ENCODE assay signal across 8 mouse cellular contexts in the genomic region with DNA sequence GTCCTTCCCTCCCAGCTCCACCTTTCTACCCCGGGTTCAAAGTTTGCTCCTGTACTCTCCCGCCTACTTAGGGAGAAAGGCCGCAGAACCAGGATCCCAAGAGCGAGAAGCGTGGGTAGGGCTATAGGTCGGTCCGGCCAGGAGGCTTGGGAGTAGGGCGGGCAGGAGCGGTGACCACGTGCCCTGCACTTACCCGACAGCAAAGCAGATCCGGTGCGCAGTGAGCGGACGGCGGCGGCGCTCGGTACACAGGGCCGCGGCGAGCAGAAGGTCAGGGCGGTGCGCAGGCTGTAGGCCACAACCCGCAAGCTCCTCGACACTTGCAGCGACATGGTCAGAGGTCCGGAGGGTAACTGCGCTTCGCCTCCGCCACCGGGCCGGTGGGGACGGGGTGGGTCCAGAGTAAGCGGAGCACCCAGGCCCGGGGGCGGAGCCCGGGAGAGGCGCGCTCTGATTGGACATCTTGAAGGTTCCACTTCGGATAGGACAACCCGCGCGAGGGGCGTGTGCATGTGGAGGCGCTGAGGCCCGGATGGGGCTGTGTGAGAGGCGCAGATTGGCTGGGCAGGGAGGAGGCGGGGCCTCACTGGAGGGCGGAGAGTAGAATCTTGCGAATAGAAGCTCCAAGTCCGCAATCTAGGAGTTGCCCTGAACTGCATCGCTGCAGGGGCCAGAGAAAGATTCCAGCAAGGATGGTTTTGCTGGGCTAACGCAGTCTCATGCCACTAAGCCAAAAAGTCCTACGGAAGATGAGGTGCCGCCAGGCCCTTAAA. TPM values are rescaled to one million over a fixed set of nuclear protein-coding genes. Genes with fewer than 3 reads are reported as not detected.
DNase-seq lines count a peak whose midpoint lies in the region; ATAC-seq and TF ChIP-seq lines count a peak whose summit lies in the region.

A gene (minus strand): TSS at position 443 of the 773 bp plus-strand sequence.

- H3K4me2 ChIP-seq in embryonic facial prominence, embryonic 13.5 days: peak within 1 kb of the TSS; percentile 91
- H3K4me2 ChIP-seq in limb, embryonic 12.5 days: peak within 1 kb of the TSS; percentile 82
- peak within 1 kb of the TSS; percentile 90 for H3K4me2 ChIP-seq in midbrain, embryonic 15.5 days

- peak within 1 kb of the TSS; percentile 75 for H3K4me3 ChIP-seq in embryonic facial prominence, embryonic 13.5 days
- peak within 1 kb of the TSS; percentile 80 for H3K4me3 ChIP-seq in kidney, adult 2 months (ENCODE audit: insufficient read depth, low read depth, low read length)
- peak within 1 kb of the TSS; percentile 67 for H3K4me3 ChIP-seq in limb, embryonic 12.5 days (replicated peaks)
- peak within 1 kb of the TSS; percentile 75 for H3K4me3 ChIP-seq in midbrain, embryonic 15.5 days
- peak within 1 kb of the TSS; percentile 89 for H3K4me3 ChIP-seq in spleen, adult 2 months (ENCODE audit: extremely low read depth, insufficient read depth, insufficient read length)

- peak; percentile 100 for ATAC-seq in embryonic facial prominence, embryonic 13.5 days (ENCODE audit: insufficient number of reproducible peaks, insufficient read depth, low FRiP score, low TSS enrichment, low read depth)
- ATAC-seq in limb, embryonic 12.5 days (ENCODE audit: insufficient number of reproducible peaks, insufficient read depth, low FRiP score, low TSS enrichment, low read depth): peak; percentile 100
- peak; percentile 100 for ATAC-seq in midbrain, embryonic 15.5 days (replicated peaks)

- peaks cover 7% of the 10 kb centered on the region; the same call in 1 of the 2 replicates for H3K36me3 ChIP-seq in embryonic facial prominence, embryonic 13.5 days
- H3K36me3 ChIP-seq in kidney, adult 2 months (ENCODE audit: control insufficient read depth, insufficient read depth, low read length): no peaks in the 10 kb centered on the region
- H3K36me3 ChIP-seq in limb, embryonic 12.5 days: peaks cover 7% of the 10 kb centered on the region; the same call in 1 of the 2 replicates
- no peaks in the 10 kb centered on the region for H3K36me3 ChIP-seq in midbrain, embryonic 15.5 days (replicated peaks)
- no peaks in the 10 kb centered on the region for H3K36me3 ChIP-seq in spleen, adult 2 months (ENCODE audit: control insufficient read depth, insufficient read depth, low read length)

- WGBS in embryonic facial prominence, embryonic 13.5 days: under 1% methylated on average over 56 of the region's 56 CpGs
- WGBS in kidney, adult 2 months: under 1% methylated on average over 56 of the region's 56 CpGs
- 2% methylated on average over 56 of the region's 56 CpGs for WGBS in limb, embryonic 12.5 days
- 1% methylated on average over 56 of the region's 56 CpGs for WGBS in midbrain, embryonic 15.5 days
- WGBS in spleen, adult 2 months: under 1% methylated on average over 56 of the region's 56 CpGs

- no peaks in the 10 kb centered on the region for H3K9me3 ChIP-seq in embryonic facial prominence, embryonic 13.5 days
- H3K9me3 ChIP-seq in limb, embryonic 12.5 days: no peaks in the 10 kb centered on the region
- H3K9me3 ChIP-seq in midbrain, embryonic 15.5 days: no peaks in the 10 kb centered on the region

- peak within 1 kb of the TSS; percentile 68 for H3K27ac ChIP-seq in embryonic facial prominence, embryonic 13.5 days
- H3K27ac ChIP-seq in kidney, adult 2 months (ENCODE audit: insufficient read depth, low read depth, low read length): peak within 1 kb of the TSS; percentile 86
- H3K27ac ChIP-seq in limb, embryonic 12.5 days: peak within 1 kb of the TSS; percentile 79; the same call in 1 of the 2 replicates
- 0 out of 2 replicates have a peak within 1 kb of the TSS, but pooled peaks have one; percentile 60 for H3K27ac ChIP-seq in midbrain, embryonic 15.5 days
- peak within 1 kb of the TSS; percentile 54; the same call in 1 of the 2 replicates for H3K27ac ChIP-seq in spleen, adult 2 months (ENCODE audit: insufficient read depth, low read length)

- H3K9ac ChIP-seq in embryonic facial prominence, embryonic 13.5 days: peak within 1 kb of the TSS; percentile 79
- peak within 1 kb of the TSS; percentile 64 for H3K9ac ChIP-seq in limb, embryonic 12.5 days (replicated peaks)
- H3K9ac ChIP-seq in midbrain, embryonic 15.5 days: peak within 1 kb of the TSS; percentile 56

- peak; percentile 89 for TF ChIP-seq POLR2A in kidney, adult 2 months (IDR thresholded peaks at IDR 0.05; ENCODE audit: low read depth, low read length)
- TF ChIP-seq POLR2A in spleen, adult 2 months (IDR thresholded peaks at IDR 0.05; ENCODE audit: low read depth, low read length): no peak

- DNase-seq in 3134 (ENCODE audit: extremely low read depth, insufficient read length, low spot score): peak; percentile 99
- peak; percentile 100 for DNase-seq in adrenal gland, postnatal 36 days
- peak; percentile 99 to 100 for DNase-seq in heart, adult 18-20 months
- peak; percentile 100 for DNase-seq in kidney, adult 2 months
- peak; percentile 92 to 98 for DNase-seq in spleen, adult 2 months (ENCODE audit: low read depth in 1 of 2, low spot score in 2 of 2)

- peaks cover 10% of the 10 kb centered on the region for H3K4me1 ChIP-seq in embryonic facial prominence, embryonic 13.5 days
- peaks cover 12% of the 10 kb centered on the region; the same call in 1 of the 2 replicates for H3K4me1 ChIP-seq in kidney, adult 2 months (ENCODE audit: control insufficient read depth, insufficient read depth, low read length)
- peaks cover 9% of the 10 kb centered on the region for H3K4me1 ChIP-seq in limb, embryonic 12.5 days (replicated peaks)
- H3K4me1 ChIP-seq in midbrain, embryonic 15.5 days: peaks cover 18% of the 10 kb centered on the region
- H3K4me1 ChIP-seq in spleen, adult 2 months (ENCODE audit: control insufficient read depth, insufficient read depth, insufficient read length): peaks cover 5% of the 10 kb centered on the region

- no peak for TF ChIP-seq CTCF in kidney, adult 2 months (conservative IDR thresholded peaks at IDR 0.05; ENCODE audit: insufficient read depth, insufficient read length, low read depth, low read length)
- TF ChIP-seq CTCF in spleen, adult 2 months (IDR thresholded peaks at IDR 0.05; ENCODE audit: extremely low read depth, insufficient read depth, insufficient read length, insufficient replicate concordance): no peak

- peaks cover 5% of the 10 kb centered on the region; the same call in 1 of the 2 replicates for H3K27me3 ChIP-seq in embryonic facial prominence, embryonic 13.5 days
- no peaks in the 10 kb centered on the region for H3K27me3 ChIP-seq in kidney, adult 2 months (replicated peaks; ENCODE audit: control insufficient read depth, insufficient read depth, low read length)
- no peaks in the 10 kb centered on the region for H3K27me3 ChIP-seq in limb, embryonic 12.5 days
- no peaks in the 10 kb centered on the region for H3K27me3 ChIP-seq in midbrain, embryonic 15.5 days (replicated peaks)
- no peaks in the 10 kb centered on the region for H3K27me3 ChIP-seq in spleen, adult 2 months (ENCODE audit: control insufficient read depth, insufficient read depth, low read length)

RNA-seq across cellular contexts. Expression of the gene that starts here (rescaled TPM):
- 100 to 1,000 TPM; 125 to 176 TPM for total RNA-seq in adrenal gland, postnatal 36 days (2021)
- polyA plus RNA-seq in embryonic facial prominence, embryonic 13.5 days (2015; fragmentation: Nextera tagmentation; extraction: Ambion mirVana): 116 and 123 TPM in 2 replicates
- total RNA-seq in heart, adult 18-20 months (2021): 10 to 100 TPM; 62.1 to 63.3 TPM
- polyA plus RNA-seq in kidney, adult 2 months (2012; rRNA removed): 96.5 and 113 TPM in 2 replicates
- 134 TPM in 2 replicates for polyA plus RNA-seq in limb, embryonic 12.5 days (2016; fragmentation: Nextera tagmentation; extraction: Ambion mirVana)
- 66.3 and 76.9 TPM in 2 replicates for polyA plus RNA-seq in midbrain, embryonic 15.5 days (2015; fragmentation: Nextera tagmentation; extraction: Ambion mirVana)
- 4.0 and 5.5 TPM in 2 replicates for polyA plus RNA-seq in spleen, adult 2 months (2012; rRNA removed)

Comparison
In these comparisons a context has a peak if more than half of its experiments do, and no peak if none do; other contexts are left out.
1. Peak in every context shown above with its lines: DNase-seq, ATAC-seq, H3K4me3 ChIP-seq and H3K27ac ChIP-seq.
2. RNA of the gene that starts here (polyA plus RNA-seq): 134 TPM in limb, embryonic 12.5 days, 116 to 123 TPM in embryonic facial prominence, embryonic 13.5 days, 96.5 to 113 TPM in kidney, adult 2 months and 66.3 to 76.9 TPM in midbrain, embryonic 15.5 days; 4.0 to 5.5 TPM in spleen, adult 2 months; every median in the first group is over 10 times any median in the second.